Mouse (Mus musculus) heart, postnatal 25 days (tissue): Measurements from ENCODE around the gene Dyrk1b. TPM values are rescaled to one million over a fixed set of nuclear protein-coding genes. Genes with fewer than 3 reads are reported as not detected.

Experiments used
- total RNA-seq, 2 experiments: library from RNA; stranded (reverse); gene quantifications; 2 replicates each; pipeline ENCODE4 v1.2.3; 2021

The Dyrk1b gene
- total RNA-seq, 2 experiments from 2014 or later: 30.5 to 32.0 TPM

Other genes starting within 250 kb of the Dyrk1b start
- gene Zfp780b, start 200.3 kb upstream of the Dyrk1b start, total RNA-seq: 1 to 10 TPM; 7.3 to 8.7 TPM
- gene Zfp850, start 165.4 kb upstream of the Dyrk1b start, total RNA-seq: under 1 TPM; 0.75 to 0.94 TPM
- 10 to 100 TPM; 86.9 to 94.6 TPM for gene Psmc4, start 129.4 kb upstream of the Dyrk1b start, total RNA-seq
- not detected for gene Fcgbp, start 108.2 kb upstream of the Dyrk1b start, total RNA-seq
- not detected for gene 9530053A07Rik, start 50.0 kb upstream of the Dyrk1b start, total RNA-seq
- gene Fbl, start 9.8 kb upstream of the Dyrk1b start, total RNA-seq: 10 to 100 TPM; 32.2 to 35.3 TPM
- gene Eid2, start 88.4 kb downstream of the Dyrk1b start, total RNA-seq: 10 to 100 TPM; 11.9 to 12.1 TPM
- 10 to 100 TPM; 10.1 to 10.2 TPM for gene Eid2b, start 98.3 kb downstream of the Dyrk1b start, total RNA-seq
- not detected for gene Selenov, start 111.7 kb downstream of the Dyrk1b start, total RNA-seq
- gene Dll3, start 122.8 kb downstream of the Dyrk1b start, total RNA-seq: not detected
- gene Timm50, start 132.6 kb downstream of the Dyrk1b start, total RNA-seq: 10 to 100 TPM; 60.5 to 61.7 TPM
- 10 to 100 TPM; 52.8 to 52.9 TPM for gene Supt5, start 159.3 kb downstream of the Dyrk1b start, total RNA-seq
- 100 to 1,000 TPM; 489 to 520 TPM for gene Rps16, start 171.2 kb downstream of the Dyrk1b start, total RNA-seq
- 10 to 100 TPM; 13.1 to 20.4 TPM for gene Plekhg2, start 193.1 kb downstream of the Dyrk1b start, total RNA-seq
- 10 to 100 TPM; 14.1 to 18.0 TPM for gene Zfp36, start 200.8 kb downstream of the Dyrk1b start, total RNA-seq
- 10 to 100 TPM; 18.2 to 20.9 TPM for gene Med29, start 213.2 kb downstream of the Dyrk1b start, total RNA-seq
- 10 to 100 TPM; 40.6 to 44.3 TPM for gene Paf1, start 213.5 kb downstream of the Dyrk1b start, total RNA-seq